Comparison of ENCODE assay signal across 18 mouse cellular contexts in the genomic region with DNA sequence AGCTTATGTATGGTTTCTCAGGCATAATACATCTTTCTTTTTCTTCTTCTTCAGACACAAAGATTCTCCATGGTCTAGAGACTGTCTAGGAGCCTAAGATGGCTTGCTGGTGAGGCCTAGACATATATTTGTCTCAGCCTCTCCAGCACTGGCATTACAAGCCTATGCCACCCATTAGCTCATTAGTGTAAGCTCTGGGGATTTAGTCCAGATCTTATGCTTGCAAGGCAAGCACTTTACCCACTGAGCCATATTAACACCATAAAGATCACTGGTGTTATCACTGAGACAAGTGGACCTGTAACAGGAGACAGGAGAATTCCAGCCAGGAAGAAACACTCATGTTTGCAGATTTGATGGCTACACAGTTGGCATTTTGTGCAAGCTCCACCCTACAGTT.
DNase-seq lines count a peak whose midpoint lies in the region; ATAC-seq lines count a peak whose summit lies in the region.
"Had no signal": no experiment of that assay in that cellular context is flagged by ENCODE, and none has a peak within 500 bp of the region (broad histone marks: within the 10 kb centered on the region; RNA-seq: fewer than 3 reads in every experiment).

No protein-coding gene starts in this region.

- no peaks in the 10 kb centered on the region for H3K36me3 ChIP-seq in forebrain, embryonic 16.5 days (ENCODE audit: control insufficient read depth, insufficient read depth)
- H3K36me3 ChIP-seq in forebrain, embryonic 13.5 days (ENCODE audit: poor library complexity, severe bottlenecking): no peaks in the 10 kb centered on the region
- H3K36me3 ChIP-seq in midbrain, embryonic 11.5 days (ENCODE audit: control insufficient read depth, insufficient read depth, low read length): no peaks in the 10 kb centered on the region
- H3K36me3 ChIP-seq in midbrain, embryonic 10.5 days: no peaks in the 10 kb centered on the region
- H3K36me3 ChIP-seq: embryonic facial prominence, embryonic 10.5 days; embryonic facial prominence, embryonic 12.5 days had no signal

- peak overlapping the region; percentile 45 for H3K27ac ChIP-seq in forebrain, embryonic 16.5 days (ENCODE audit: low read length)
- no peak overlapping the region for H3K27ac ChIP-seq in forebrain, embryonic 13.5 days
- no peak overlapping the region for H3K27ac ChIP-seq in midbrain, embryonic 11.5 days (ENCODE audit: low read depth, low read length)
- no peak overlapping the region for H3K27ac ChIP-seq in midbrain, embryonic 10.5 days (replicated peaks)
- H3K27ac ChIP-seq: embryonic facial prominence, embryonic 10.5 days; embryonic facial prominence, embryonic 12.5 days had no signal

- H3K9me3 ChIP-seq in forebrain, embryonic 16.5 days (ENCODE audit: control insufficient read depth, low read length): no peaks in the 10 kb centered on the region
- H3K9me3 ChIP-seq in forebrain, embryonic 13.5 days (replicated peaks): no peaks in the 10 kb centered on the region
- H3K9me3 ChIP-seq in midbrain, embryonic 11.5 days (ENCODE audit: control insufficient read depth, low read length): no peaks in the 10 kb centered on the region
- H3K9me3 ChIP-seq in midbrain, embryonic 10.5 days (replicated peaks): no peaks in the 10 kb centered on the region
- H3K9me3 ChIP-seq: embryonic facial prominence, embryonic 10.5 days; embryonic facial prominence, embryonic 12.5 days had no signal

- ATAC-seq in forebrain, embryonic 16.5 days: no peak
- no peak for ATAC-seq in forebrain, embryonic 13.5 days
- no peak for ATAC-seq in midbrain, embryonic 11.5 days (ENCODE audit: low FRiP score)
- ATAC-seq: forebrain, postnatal 0 days had no signal

- DNase-seq in midbrain, embryonic 11.5 days (ENCODE audit: low spot score, missing footprints): peak; percentile 53
- no peak for DNase-seq in midbrain, embryonic 10.5 days (ENCODE audit: low spot score)
- peak; percentile 60 for DNase-seq in retina, postnatal 1 day
- DNase-seq in left cerebral cortex, postnatal 14 days (ENCODE audit: low spot score in 2 of 2): no peak
- no peak for DNase-seq in adrenal gland, adult 2 months
- DNase-seq: adrenal gland, adult 8-10 months; adrenal gland, postnatal 14 days; adrenal gland, postnatal 36 days; cerebellum, adult 11-12 months; cerebellum, adult 2 months; cerebellum, adult 9-10 months; cerebellum, postnatal 10 days; cerebellum, postnatal 25 days; forebrain, postnatal 0 days had no signal

- H3K9ac ChIP-seq in forebrain, embryonic 16.5 days (replicated peaks; ENCODE audit: low read depth, low read length): no peak overlapping the region
- no peak overlapping the region for H3K9ac ChIP-seq in forebrain, embryonic 13.5 days
- no peak overlapping the region for H3K9ac ChIP-seq in midbrain, embryonic 11.5 days (ENCODE audit: low read length)
- H3K9ac ChIP-seq: embryonic facial prominence, embryonic 12.5 days; forebrain, postnatal 0 days had no signal

- no peaks in the 10 kb centered on the region for H3K27me3 ChIP-seq in forebrain, embryonic 16.5 days (replicated peaks; ENCODE audit: control insufficient read depth, insufficient read depth, low read length)
- H3K27me3 ChIP-seq in forebrain, embryonic 13.5 days: no peaks in the 10 kb centered on the region
- no peaks in the 10 kb centered on the region for H3K27me3 ChIP-seq in midbrain, embryonic 11.5 days (ENCODE audit: control insufficient read depth, insufficient read depth, low read length)
- H3K27me3 ChIP-seq in midbrain, embryonic 10.5 days (ENCODE audit: low read depth, poor library complexity, severe bottlenecking): no peaks in the 10 kb centered on the region
- H3K27me3 ChIP-seq: embryonic facial prominence, embryonic 12.5 days had no signal

- intact Hi-C loops in left cerebral cortex, postnatal 14 days (cut with DNase I): no loop called here

- no peak overlapping the region for H3K4me2 ChIP-seq in forebrain, embryonic 16.5 days (ENCODE audit: low read length)
- no peak overlapping the region for H3K4me2 ChIP-seq in forebrain, embryonic 13.5 days
- H3K4me2 ChIP-seq in midbrain, embryonic 11.5 days: no peak overlapping the region
- H3K4me2 ChIP-seq: embryonic facial prominence, embryonic 12.5 days had no signal

- no peak overlapping the region for H3K4me3 ChIP-seq in forebrain, embryonic 16.5 days (replicated peaks; ENCODE audit: low read length)
- H3K4me3 ChIP-seq in forebrain, embryonic 13.5 days: no peak overlapping the region
- no peak overlapping the region for H3K4me3 ChIP-seq in midbrain, embryonic 11.5 days (ENCODE audit: low read depth, low read length)
- no peak overlapping the region for H3K4me3 ChIP-seq in midbrain, embryonic 10.5 days
- H3K4me3 ChIP-seq: embryonic facial prominence, embryonic 10.5 days; embryonic facial prominence, embryonic 12.5 days had no signal

- H3K4me1 ChIP-seq in forebrain, embryonic 16.5 days (replicated peaks; ENCODE audit: control insufficient read depth, insufficient read depth, low read length): peaks cover 18% of the 10 kb centered on the region
- H3K4me1 ChIP-seq in forebrain, embryonic 13.5 days: peaks cover 13% of the 10 kb centered on the region; the same call in 1 of the 2 replicates
- peaks cover 8% of the 10 kb centered on the region for H3K4me1 ChIP-seq in midbrain, embryonic 11.5 days (ENCODE audit: control insufficient read depth, insufficient read depth, low read length)
- H3K4me1 ChIP-seq in midbrain, embryonic 10.5 days: peaks cover 16% of the 10 kb centered on the region

Comparison
In these comparisons a context has a peak if more than half of its experiments do, and no peak if none do; other contexts are left out.
1. DNase-seq: peak in midbrain, embryonic 11.5 days (single experiment) and retina, postnatal 1 day (single experiment); none in midbrain, embryonic 10.5 days (single experiment), left cerebral cortex, postnatal 14 days (0 of 2) and adrenal gland, adult 2 months (single experiment).